Mouse (Mus musculus) heart, embryonic 11.5 days (tissue): Measurements from ENCODE around the gene Htr1d. TPM values are rescaled to one million over a fixed set of nuclear protein-coding genes. Genes with fewer than 3 reads are reported as not detected.
A peak's percentile ranks its signal among the peaks of the same experiment; 100 is the strongest.

Experiments
- ATAC-seq: fragments of 200-750 bp; cut with Nextera tagmentation; replicated peaks from 2 replicates; pipeline ENCODE4 v1.8.0; 2017; ENCODE audit warnings: moderate library complexity; ENCODE audit not compliant: insufficient number of reproducible peaks, low FRiP score, low TSS enrichment
- H3K27ac ChIP-seq: fragments of 300-500 bp; sonication (generic); 2 replicates; pipeline ENCODE4 v1.5.1; 2014; ENCODE audit warnings: mild to moderate bottlenecking, low read depth, low read length
- H3K27me3 ChIP-seq: fragments of 300-500 bp; sonication (generic); 2 replicates; pipeline ENCODE4 v1.6.1; 2014; ENCODE audit warnings: mild to moderate bottlenecking, low read length, mixed read lengths; ENCODE audit not compliant: control insufficient read depth, insufficient read depth
- H3K36me3 ChIP-seq: fragments of 300-500 bp; sonication (generic); 2 replicates; pipeline ENCODE4 v1.6.1; 2014; ENCODE audit warnings: mild to moderate bottlenecking, low read length, moderate library complexity, mixed read lengths; ENCODE audit not compliant: control insufficient read depth, insufficient read depth
- H3K4me1 ChIP-seq: fragments of 300-500 bp; sonication (generic); 2 replicates; pipeline ENCODE4 v1.6.1; 2014; ENCODE audit warnings: low read length; ENCODE audit not compliant: control insufficient read depth, insufficient read depth
- H3K4me2 ChIP-seq: fragments of 300-500 bp; sonication (generic); 2 replicates; pipeline ENCODE4 v1.6.1; 2014; ENCODE audit warnings: mild to moderate bottlenecking, moderate library complexity
- H3K4me3 ChIP-seq: fragments of 300-500 bp; sonication (generic); 2 replicates; pipeline ENCODE4 v1.5.1; 2014; ENCODE audit warnings: low read depth, low read length
- H3K9ac ChIP-seq: fragments of 300-500 bp; sonication (generic); 2 replicates; pipeline ENCODE4 v1.6.1; 2014; ENCODE audit warnings: mild to moderate bottlenecking, low read depth, low read length, moderate library complexity
- H3K9me3 ChIP-seq: fragments of 300-500 bp; sonication (generic); replicated peaks from 2 replicates; pipeline ENCODE4 v1.6.1; 2016; ENCODE audit warnings: low read length; ENCODE audit not compliant: control insufficient read depth
- WGBS: fragments of 180-500 bp; shearing (Covaris S2); extraction: QIAGEN DNeasy Blood & Tissue Kit; methylation state at CpG from one replicate; pipeline ENCODE4 v1.1.7; 2014; ENCODE audit not compliant: insufficient replicate concordance; 5-methylcytosine and 5-hydroxymethylcytosine counted together
- polyA plus RNA-seq: library from polyadenylated mRNA; unstranded; fragments of >200 nt; fragmentation: Nextera tagmentation; extraction: Ambion mirVana; gene quantifications from 2 replicates; pipeline ENCODE4 v1.2.1, GENCODE M21; 2014

Htr1d gene
- polyA plus RNA-seq, 1 experiment from 2014 or later = not detected

DNA sequence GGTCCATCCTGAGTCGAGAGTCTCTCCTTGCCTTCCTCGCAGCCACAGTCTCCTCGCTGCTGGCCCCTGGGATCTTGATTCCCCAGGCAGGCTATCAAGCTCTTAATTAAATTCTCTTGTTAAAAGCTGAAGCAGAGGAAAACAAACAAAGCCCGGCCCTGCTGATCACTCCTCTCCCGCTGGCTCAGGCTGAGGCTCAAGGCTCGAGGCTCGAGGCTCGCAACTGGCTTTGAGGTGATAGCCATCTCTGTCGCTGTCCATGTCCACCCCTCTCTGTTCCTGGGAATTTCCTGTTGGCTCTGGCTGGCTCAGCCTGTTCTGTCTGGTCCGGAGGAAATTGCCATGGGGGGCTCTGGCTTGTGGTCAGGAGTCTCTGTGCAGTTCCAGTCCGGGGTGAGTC, 4.4 kb upstream of the Htr1d start:
- Histone ChIP-seq H3K4me1 (no peaks in the 10 kb centered on the region), H3K27me3 (peaks cover 37% of the 10 kb centered on the region)

DNA sequence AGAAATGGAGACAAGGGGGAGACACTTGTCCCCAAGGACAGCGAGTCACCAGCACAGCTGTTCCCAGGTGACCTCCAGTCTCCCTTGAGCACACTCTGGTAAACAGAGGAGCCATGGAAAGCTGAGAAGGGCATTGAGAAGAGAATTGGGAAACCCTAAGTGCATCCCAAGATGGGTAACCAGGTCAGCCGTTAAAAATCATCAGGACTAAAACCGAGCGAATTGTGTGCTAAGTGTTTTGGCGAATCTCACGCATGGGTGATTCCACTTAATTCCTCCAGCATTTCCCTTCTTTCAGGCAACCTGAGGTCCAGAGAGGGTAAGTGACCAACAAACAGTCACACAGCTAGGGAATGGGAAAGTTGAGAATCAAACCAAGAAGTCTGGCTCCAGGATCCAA, 3.9 kb upstream of the Htr1d start:
- H3K4me2 ChIP-seq = no peak overlapping the region
- H3K36me3 ChIP-seq = no peaks in the 10 kb centered on the region
- 71% methylated on average over 6 of the region's 6 CpGs for WGBS
- no peak for ATAC-seq
- H3K9ac ChIP-seq = no peak overlapping the region
- H3K27ac ChIP-seq = no peak overlapping the region
- no peaks in the 10 kb centered on the region for H3K9me3 ChIP-seq
- no peak overlapping the region for H3K4me3 ChIP-seq
- H3K27me3 ChIP-seq = peaks cover 42% of the 10 kb centered on the region
- H3K4me1 ChIP-seq = peaks cover 2% of the 10 kb centered on the region

More for the DNA sequence above, 4.4 kb upstream of the Htr1d start:
- no peaks in the 10 kb centered on the region for H3K36me3 ChIP-seq
- H3K9me3 ChIP-seq = no peaks in the 10 kb centered on the region
- no peak overlapping the region for H3K27ac ChIP-seq
- 11% methylated on average over 11 of the region's 11 CpGs for WGBS
- H3K4me3 ChIP-seq = no peak overlapping the region
- no peak overlapping the region for H3K4me2 ChIP-seq
- no peak for ATAC-seq
- H3K9ac ChIP-seq = 0 out of 2 replicates have a peak overlapping the region, but pooled peaks have one; percentile 43

DNA sequence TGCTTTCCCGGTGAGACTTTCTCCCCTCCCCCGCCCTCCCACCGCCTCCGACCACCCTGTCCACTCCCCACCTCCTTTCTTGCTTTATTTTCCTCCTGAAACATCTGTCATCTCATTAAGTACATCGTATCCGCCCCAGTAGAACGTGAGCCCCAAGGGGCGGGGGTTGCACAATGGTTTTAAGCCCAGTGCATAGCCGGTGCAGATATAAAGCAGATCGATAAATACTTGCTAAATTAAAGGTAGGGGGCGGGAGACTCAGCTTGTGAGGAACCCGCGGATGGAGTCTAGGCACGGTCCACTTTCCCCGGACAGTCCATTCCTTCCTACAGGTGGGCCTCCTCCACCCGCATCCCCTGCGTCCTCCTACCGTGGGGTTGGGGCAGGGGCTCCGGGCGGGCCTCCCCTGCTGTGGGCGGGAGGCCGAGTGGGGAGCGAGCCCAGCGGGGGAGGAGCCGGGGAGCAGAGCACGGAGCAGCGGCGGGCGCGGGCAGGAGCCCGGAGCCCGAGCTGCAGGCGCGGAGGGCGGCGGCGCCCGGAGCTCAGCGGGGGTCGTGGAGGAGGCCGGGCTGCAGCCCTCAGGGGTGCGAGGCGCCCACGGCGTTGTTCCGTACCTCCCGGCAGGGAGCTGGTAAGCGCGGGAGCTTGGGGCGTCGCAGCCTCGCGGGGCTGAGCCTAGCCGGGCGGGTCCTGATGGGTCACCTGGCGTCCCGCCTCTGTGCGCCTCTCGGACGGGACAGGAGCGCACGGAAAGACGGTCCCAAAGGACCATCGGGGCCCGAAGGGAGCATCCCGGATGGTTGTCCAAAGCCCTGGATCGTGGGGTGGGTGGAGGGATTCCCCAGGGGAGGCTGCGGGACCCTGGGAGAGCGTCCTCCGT, 1.0 kb downstream of the Htr1d start:
- peaks cover 6% of the 10 kb centered on the region for H3K4me1 ChIP-seq
- no peaks in the 10 kb centered on the region for H3K36me3 ChIP-seq
- no peak for ATAC-seq
- no peak overlapping the region for H3K27ac ChIP-seq
- peak overlapping the region; percentile 98 for H3K4me2 ChIP-seq
- H3K9me3 ChIP-seq = no peaks in the 10 kb centered on the region
- peaks cover 44% of the 10 kb centered on the region for H3K27me3 ChIP-seq
- H3K4me3 ChIP-seq = peak overlapping the region; percentile 54
- under 1% methylated on average over 68 of the region's 70 CpGs for WGBS
- H3K9ac ChIP-seq = peak overlapping the region; percentile 24; the same call in 1 of the 2 replicates

DNA sequence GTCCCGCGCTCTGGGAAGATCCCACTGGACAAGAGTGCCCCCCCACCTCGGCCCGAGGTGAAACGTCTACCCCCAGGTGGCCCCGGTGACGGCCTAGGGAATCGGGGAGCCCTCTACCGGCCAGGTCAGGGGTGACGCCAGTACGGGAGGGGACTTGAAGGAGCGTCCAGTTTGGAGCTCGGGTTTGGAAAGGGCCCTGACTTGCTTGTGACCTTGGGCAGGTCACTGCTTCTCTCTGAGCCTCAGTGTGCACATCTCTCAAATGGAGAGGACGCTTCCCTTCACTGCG, 1.6 kb downstream of the Htr1d start:
- Histone ChIP-seq H3K36me3 (no peaks in the 10 kb centered on the region), H3K9ac (0 out of 2 replicates have a peak overlapping the region, but pooled peaks have one; percentile 24), H3K27me3 (peaks cover 40% of the 10 kb centered on the region), H3K4me3 (peak overlapping the region; percentile 54), H3K9me3 (no peaks in the 10 kb centered on the region), H3K4me1 (peaks cover 6% of the 10 kb centered on the region), H3K4me2 (peak overlapping the region; percentile 98), H3K27ac (no peak overlapping the region)
- WGBS = 3% methylated on average over 14 of the region's 15 CpGs
- ATAC-seq = no peak

DNA sequence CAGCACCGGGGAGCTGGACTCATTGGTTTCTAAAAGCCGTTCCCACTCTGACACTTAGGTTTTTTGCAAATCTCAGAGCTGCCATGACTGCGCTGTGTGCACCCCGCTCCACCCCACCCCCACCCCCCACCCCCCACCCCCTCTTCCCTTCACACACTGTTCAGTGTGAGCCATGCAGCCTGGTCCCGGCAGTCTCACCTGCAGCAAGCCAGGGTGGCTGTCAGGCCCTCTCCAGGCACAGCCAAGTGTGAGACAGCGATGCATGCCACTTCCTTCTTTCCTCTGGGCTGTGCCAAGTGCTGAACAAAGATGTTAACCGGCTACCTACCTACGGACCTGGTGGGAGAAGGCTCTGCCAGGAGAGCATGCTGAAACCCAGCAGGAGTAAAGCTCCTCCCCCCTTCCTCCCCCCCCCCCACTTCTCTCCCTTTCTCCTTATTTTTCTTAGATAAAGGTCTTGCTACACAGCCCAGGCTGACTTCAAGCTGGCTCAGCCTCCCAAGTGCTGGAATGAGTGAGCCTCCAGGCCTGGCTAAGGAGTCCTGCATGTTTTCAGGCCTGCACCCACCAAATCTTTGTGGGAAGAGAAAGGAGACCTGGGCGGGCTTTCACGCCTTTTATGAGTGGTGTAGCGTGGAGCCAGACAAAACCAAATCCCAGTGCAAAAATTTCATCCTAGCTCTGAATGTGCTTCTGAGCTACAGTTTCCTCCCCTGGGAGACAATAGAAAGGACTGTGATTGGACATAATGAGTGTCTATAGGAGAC, 7.5 kb downstream of the Htr1d start:
- no peak overlapping the region for H3K9ac ChIP-seq
- no peak overlapping the region for H3K4me3 ChIP-seq
- 23% methylated on average over 11 of the region's 11 CpGs for WGBS
- no peak overlapping the region for H3K27ac ChIP-seq
- no peaks in the 10 kb centered on the region for H3K36me3 ChIP-seq
- no peaks in the 10 kb centered on the region for H3K9me3 ChIP-seq
- no peak for ATAC-seq
- no peaks in the 10 kb centered on the region; the same call in 1 of the 2 replicates for H3K27me3 ChIP-seq
- peaks cover 7% of the 10 kb centered on the region; the same call in 1 of the 2 replicates for H3K4me1 ChIP-seq
- H3K4me2 ChIP-seq = 0 out of 2 replicates have a peak overlapping the region, but pooled peaks have one; percentile 2

DNA sequence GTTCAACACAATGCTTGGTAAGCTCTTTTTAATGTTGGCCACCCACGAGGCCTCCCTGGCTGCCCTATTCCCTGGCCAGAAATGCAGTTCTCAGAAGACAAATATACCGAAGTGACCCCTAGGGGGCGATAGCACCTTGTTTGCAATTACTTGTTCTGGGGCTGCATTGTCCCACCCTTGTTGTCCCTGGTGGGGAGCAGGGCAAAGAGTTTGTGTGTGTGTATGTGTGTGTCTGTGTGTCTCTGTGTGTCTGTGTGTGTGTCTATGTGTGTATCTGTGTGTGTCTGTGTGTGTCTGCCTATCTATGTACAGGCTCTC, 8.0 kb downstream of the Htr1d start:
- Histone ChIP-seq H3K4me2 (no peak overlapping the region), H3K4me1 (peaks cover 7% of the 10 kb centered on the region; the same call in 1 of the 2 replicates), H3K9ac (no peak overlapping the region), H3K4me3 (no peak overlapping the region), H3K9me3 (no peaks in the 10 kb centered on the region), H3K36me3 (no peaks in the 10 kb centered on the region), H3K27me3 (no peaks in the 10 kb centered on the region), H3K27ac (no peak overlapping the region)
- ATAC-seq = 0 out of 2 replicates have a peak, but pooled peaks have one; percentile 14
- 2% methylated on average over 3 of the region's 3 CpGs for WGBS

DNA sequence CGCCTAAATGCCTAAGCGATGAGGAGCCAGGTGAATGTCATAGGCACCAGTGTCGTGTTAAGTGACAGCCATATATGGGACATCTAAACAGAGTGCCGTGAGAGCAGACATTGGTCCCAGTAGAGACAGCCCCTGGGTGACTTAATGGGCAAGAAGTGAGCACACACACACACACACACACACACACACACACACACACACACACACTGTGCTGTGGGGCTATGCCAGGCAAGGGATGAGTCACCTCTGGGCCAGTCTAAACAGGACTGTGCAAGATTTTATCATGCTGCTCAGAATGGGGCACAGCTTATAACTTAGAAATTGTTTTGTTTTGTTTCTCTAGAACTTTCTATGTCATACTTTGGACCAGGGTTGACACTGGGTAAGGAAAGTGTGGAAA, 10.7 kb downstream of the Htr1d start:
- Histone ChIP-seq H3K9me3 (no peaks in the 10 kb centered on the region), H3K4me3 (no peak overlapping the region), H3K4me2 (no peak overlapping the region), H3K27ac (no peak overlapping the region), H3K36me3 (no peaks in the 10 kb centered on the region), H3K9ac (no peak overlapping the region), H3K4me1 (peaks cover 7% of the 10 kb centered on the region; the same call in 1 of the 2 replicates), H3K27me3 (no peaks in the 10 kb centered on the region)
- 69% methylated on average over 4 of the region's 4 CpGs for WGBS
- no peak for ATAC-seq

DNA sequence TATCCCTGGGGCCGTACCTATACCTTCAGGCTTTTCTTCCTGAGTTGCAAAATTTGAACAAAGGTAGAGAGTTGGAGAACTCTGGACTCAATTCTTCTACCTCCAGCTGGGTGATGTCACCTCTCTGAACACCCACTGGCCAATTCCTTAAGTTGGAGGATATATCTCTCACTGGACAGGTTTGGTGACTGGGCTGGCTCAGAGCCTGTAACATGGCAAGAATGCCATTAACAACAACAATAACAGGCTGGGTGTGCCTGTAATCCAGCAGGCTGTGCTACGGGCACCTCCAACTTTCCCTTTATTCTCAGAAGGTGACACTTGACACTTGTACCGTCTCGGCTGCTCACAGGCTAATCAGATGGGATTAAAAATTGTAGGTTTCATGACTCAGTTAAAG, 15.8 kb downstream of the Htr1d start:
- Histone ChIP-seq H3K9ac (no peak overlapping the region), H3K27me3 (no peaks in the 10 kb centered on the region), H3K4me1 (peaks cover 5% of the 10 kb centered on the region; the same call in 1 of the 2 replicates), H3K9me3 (no peaks in the 10 kb centered on the region), H3K27ac (no peak overlapping the region), H3K36me3 (no peaks in the 10 kb centered on the region), H3K4me3 (no peak overlapping the region), H3K4me2 (no peak overlapping the region)
- WGBS = 71% methylated on average over 4 of the region's 4 CpGs
- no peak for ATAC-seq
